Mouse (Mus musculus) limb, embryonic 12.5 days (tissue): ENCODE results near the gene Vopp1. TPM values are rescaled to one million over a fixed set of nuclear protein-coding genes. Genes with fewer than 3 reads are reported as not detected.
"Not testable (repeated sequence)": the region's sequence is repeated elsewhere in the genome, so short reads cannot be mapped to it uniquely, and the experiment has no call there.

Source experiments
- ATAC-seq: fragments of 200-750 bp; cut with Nextera tagmentation; 2 replicates; pipeline ENCODE4 v1.8.0; 2017; ENCODE audit warnings: low read depth, moderate TSS enrichment; ENCODE audit not compliant: insufficient number of reproducible peaks, insufficient read depth, low FRiP score, low TSS enrichment
- H3K27ac ChIP-seq: fragments of 300-500 bp; sonication (generic); 2 replicates; pipeline ENCODE4 v1.5.1; 2016; ENCODE audit warnings: mild to moderate bottlenecking, moderate library complexity
- H3K27me3 ChIP-seq: fragments of 300-500 bp; sonication (generic); 2 replicates; pipeline ENCODE4 v1.6.1; 2016; ENCODE audit warnings: mild to moderate bottlenecking, moderate library complexity
- H3K36me3 ChIP-seq: fragments of 300-500 bp; sonication (generic); 2 replicates; pipeline ENCODE4 v1.6.1; 2016; ENCODE audit warnings: mild to moderate bottlenecking, moderate library complexity
- H3K4me1 ChIP-seq: fragments of 300-500 bp; sonication (generic); replicated peaks from 2 replicates; pipeline ENCODE4 v1.6.1; 2016
- H3K4me2 ChIP-seq: fragments of 300-500 bp; sonication (generic); 2 replicates; pipeline ENCODE4 v1.6.1; 2016; ENCODE audit warnings: mild to moderate bottlenecking, moderate library complexity
- H3K4me3 ChIP-seq: fragments of 300-500 bp; sonication (generic); replicated peaks from 2 replicates; pipeline ENCODE4 v1.5.1; 2016; ENCODE audit warnings: mild to moderate bottlenecking
- H3K9ac ChIP-seq: fragments of 300-500 bp; sonication (generic); replicated peaks from 2 replicates; pipeline ENCODE4 v1.6.1; 2016; ENCODE audit warnings: mild to moderate bottlenecking, moderate library complexity
- H3K9me3 ChIP-seq: fragments of 300-500 bp; sonication (generic); 2 replicates; pipeline ENCODE4 v1.6.1; 2016; ENCODE audit warnings: mild to moderate bottlenecking, moderate library complexity
- WGBS: fragments of 180-500 bp; shearing (Covaris S2); methylation state at CpG from one replicate; pipeline ENCODE4 v1.1.7; 2016; 5-methylcytosine and 5-hydroxymethylcytosine counted together
- polyA plus RNA-seq: library from polyadenylated mRNA; unstranded; fragments of >200 nt; fragmentation: Nextera tagmentation; extraction: Ambion mirVana; gene quantifications from 2 replicates; pipeline ENCODE4 v1.2.1, GENCODE M21; 2016

The Vopp1 gene
- polyA plus RNA-seq, 1 experiment from 2014 or later: 59.8 TPM

GRCm38 (mm10) chr6:57811748-57812730 is 12.9 kb downstream of the Vopp1 start:
- no peak for ATAC-seq

GRCm38 (mm10) chr6:57805218-57806069 is 19.5 kb downstream of the Vopp1 start:
- 0 out of 2 replicates have a peak, but pooled peaks cover 5% of the 10 kb centered on the region for H3K9me3 ChIP-seq
- WGBS: 91% methylated on average over 5 of the region's 5 CpGs
- H3K27me3 ChIP-seq: no peaks in the 10 kb centered on the region
- no peak for ATAC-seq
- no peak overlapping the region for H3K27ac ChIP-seq
- no peak overlapping the region for H3K4me2 ChIP-seq
- H3K4me1 ChIP-seq: no peaks in the 10 kb centered on the region
- H3K36me3 ChIP-seq: peaks cover 22% of the 10 kb centered on the region
- no peak overlapping the region for H3K9ac ChIP-seq
- H3K4me3 ChIP-seq: no peak overlapping the region

More at GRCm38 (mm10) chr6:57811748-57812730, 12.9 kb downstream of the Vopp1 start:
- 0 out of 2 replicates have a peak, but pooled peaks cover 5% of the 10 kb centered on the region for H3K9me3 ChIP-seq
- no peak overlapping the region for H3K4me2 ChIP-seq
- WGBS: 88% methylated on average over 3 of the region's 3 CpGs
- no peaks in the 10 kb centered on the region for H3K4me1 ChIP-seq
- no peak overlapping the region for H3K27ac ChIP-seq
- no peak overlapping the region for H3K4me3 ChIP-seq
- no peaks in the 10 kb centered on the region for H3K27me3 ChIP-seq
- H3K9ac ChIP-seq: no peak overlapping the region
- peaks cover 14% of the 10 kb centered on the region for H3K36me3 ChIP-seq

- no peak overlapping the region for H3K27ac ChIP-seq
- peaks cover 12% of the 10 kb centered on the region for H3K36me3 ChIP-seq
- no peaks in the 10 kb centered on the region for H3K9me3 ChIP-seq
- H3K9ac ChIP-seq: no peak overlapping the region
- H3K4me1 ChIP-seq: no peaks in the 10 kb centered on the region
- no peak overlapping the region for H3K4me2 ChIP-seq
- WGBS: 89% methylated on average over 2 of the region's 2 CpGs
- H3K4me3 ChIP-seq: no peak overlapping the region
- no peaks in the 10 kb centered on the region for H3K27me3 ChIP-seq
- no peak for ATAC-seq
Observed at GRCm38 (mm10) chr6:57803130-57803529, 21.8 kb downstream of the Vopp1 start.

- Histone ChIP-seq H3K9me3 (no peaks in the 10 kb centered on the region), H3K4me3 (no peak overlapping the region), H3K27me3 (no peaks in the 10 kb centered on the region), H3K27ac (no peak overlapping the region), H3K36me3 (no peaks in the 10 kb centered on the region), H3K9ac (no peak overlapping the region), H3K4me2 (no peak overlapping the region), H3K4me1 (no peaks in the 10 kb centered on the region)
- no peak for ATAC-seq
- 100% methylated on average over 1 of the region's 1 CpGs for WGBS
Observed at GRCm38 (mm10) chr6:57798986-57799385, 26.0 kb downstream of the Vopp1 start.

GRCm38 (mm10) chr6:57796853-57797423 is 28.0 kb downstream of the Vopp1 start:
- no peaks in the 10 kb centered on the region for H3K4me1 ChIP-seq
- no peak overlapping the region for H3K9ac ChIP-seq
- no peaks in the 10 kb centered on the region for H3K36me3 ChIP-seq
- 92% methylated on average over 3 of the region's 3 CpGs for WGBS
- no peaks in the 10 kb centered on the region for H3K9me3 ChIP-seq
- H3K4me2 ChIP-seq: no peak overlapping the region
- no peak overlapping the region for H3K4me3 ChIP-seq
- H3K27ac ChIP-seq: no peak overlapping the region
- ATAC-seq: no peak
- no peaks in the 10 kb centered on the region for H3K27me3 ChIP-seq

GRCm38 (mm10) chr6:57795835-57796234 is 29.1 kb downstream of the Vopp1 start:
- Histone ChIP-seq H3K27ac (no peak overlapping the region), H3K4me3 (no peak overlapping the region), H3K9me3 (no peaks in the 10 kb centered on the region), H3K4me1 (no peaks in the 10 kb centered on the region), H3K27me3 (no peaks in the 10 kb centered on the region), H3K9ac (no peak overlapping the region), H3K4me2 (no peak overlapping the region), H3K36me3 (no peaks in the 10 kb centered on the region)
- no peak for ATAC-seq
- whole genome bisulfite sequencing: 66% methylated on average over 3 of the region's 3 CpGs

GRCm38 (mm10) chr6:57792821-57793220 is 32.1 kb downstream of the Vopp1 start:
- H3K9me3 ChIP-seq, H3K4me2 ChIP-seq, H3K4me1 ChIP-seq, H3K27ac ChIP-seq, H3K27me3 ChIP-seq, ATAC-seq, H3K9ac ChIP-seq, H3K4me3 ChIP-seq: not testable (repeated sequence)
- 67% methylated on average over 9 of the region's 9 CpGs for WGBS
- H3K36me3 ChIP-seq: peaks cover 16% of the 10 kb centered on the region

GRCm38 (mm10) chr6:57790542-57790941 is 34.4 kb downstream of the Vopp1 start:
- Histone ChIP-seq H3K9ac (no peak overlapping the region), H3K4me1 (no peaks in the 10 kb centered on the region), H3K9me3 (no peaks in the 10 kb centered on the region), H3K27me3 (no peaks in the 10 kb centered on the region), H3K36me3 (peaks cover 23% of the 10 kb centered on the region), H3K4me3 (no peak overlapping the region), H3K4me2 (no peak overlapping the region), H3K27ac (no peak overlapping the region)
- ATAC-seq: no peak
- WGBS: 92% methylated on average over 4 of the region's 4 CpGs

- 93% methylated on average over 6 of the region's 6 CpGs for WGBS
- Histone ChIP-seq H3K4me3 (no peak overlapping the region), H3K9ac (no peak overlapping the region), H3K4me1 (no peaks in the 10 kb centered on the region), H3K4me2 (no peak overlapping the region), H3K27me3 (no peaks in the 10 kb centered on the region), H3K9me3 (no peaks in the 10 kb centered on the region), H3K27ac (no peak overlapping the region), H3K36me3 (peaks cover 23% of the 10 kb centered on the region)
- ATAC-seq: no peak
Observed at GRCm38 (mm10) chr6:57787376-57787775, 37.6 kb downstream of the Vopp1 start.

GRCm38 (mm10) chr6:57784251-57784650 is 40.7 kb downstream of the Vopp1 start:
- no peak overlapping the region for H3K9ac ChIP-seq
- H3K27ac ChIP-seq: no peak overlapping the region
- H3K4me1 ChIP-seq: no peaks in the 10 kb centered on the region
- H3K4me3 ChIP-seq: no peak overlapping the region
- H3K4me2 ChIP-seq: no peak overlapping the region
- H3K36me3 ChIP-seq: peaks cover 17% of the 10 kb centered on the region
- ATAC-seq: no peak
- WGBS: 90% methylated on average over 1 of the region's 1 CpGs
- no peaks in the 10 kb centered on the region for H3K27me3 ChIP-seq
- H3K9me3 ChIP-seq: no peaks in the 10 kb centered on the region

- no peak overlapping the region for H3K4me3 ChIP-seq
- 100% methylated on average over 1 of the region's 1 CpGs for WGBS
Observed at GRCm38 (mm10) chr6:57782658-57783057, 42.3 kb downstream of the Vopp1 start.

More at GRCm38 (mm10) chr6:57782658-57783057, 42.3 kb downstream of the Vopp1 start:
- no peaks in the 10 kb centered on the region for H3K9me3 ChIP-seq
- no peak for ATAC-seq
- no peak overlapping the region for H3K9ac ChIP-seq
- no peaks in the 10 kb centered on the region for H3K4me1 ChIP-seq
- no peaks in the 10 kb centered on the region for H3K27me3 ChIP-seq
- H3K36me3 ChIP-seq: peaks cover 9% of the 10 kb centered on the region; the same call in 1 of the 2 replicates
- no peak overlapping the region for H3K27ac ChIP-seq
- H3K4me2 ChIP-seq: no peak overlapping the region
